Comparison of ENCODE assay signal across 13 mouse cellular contexts in the genomic region with DNA sequence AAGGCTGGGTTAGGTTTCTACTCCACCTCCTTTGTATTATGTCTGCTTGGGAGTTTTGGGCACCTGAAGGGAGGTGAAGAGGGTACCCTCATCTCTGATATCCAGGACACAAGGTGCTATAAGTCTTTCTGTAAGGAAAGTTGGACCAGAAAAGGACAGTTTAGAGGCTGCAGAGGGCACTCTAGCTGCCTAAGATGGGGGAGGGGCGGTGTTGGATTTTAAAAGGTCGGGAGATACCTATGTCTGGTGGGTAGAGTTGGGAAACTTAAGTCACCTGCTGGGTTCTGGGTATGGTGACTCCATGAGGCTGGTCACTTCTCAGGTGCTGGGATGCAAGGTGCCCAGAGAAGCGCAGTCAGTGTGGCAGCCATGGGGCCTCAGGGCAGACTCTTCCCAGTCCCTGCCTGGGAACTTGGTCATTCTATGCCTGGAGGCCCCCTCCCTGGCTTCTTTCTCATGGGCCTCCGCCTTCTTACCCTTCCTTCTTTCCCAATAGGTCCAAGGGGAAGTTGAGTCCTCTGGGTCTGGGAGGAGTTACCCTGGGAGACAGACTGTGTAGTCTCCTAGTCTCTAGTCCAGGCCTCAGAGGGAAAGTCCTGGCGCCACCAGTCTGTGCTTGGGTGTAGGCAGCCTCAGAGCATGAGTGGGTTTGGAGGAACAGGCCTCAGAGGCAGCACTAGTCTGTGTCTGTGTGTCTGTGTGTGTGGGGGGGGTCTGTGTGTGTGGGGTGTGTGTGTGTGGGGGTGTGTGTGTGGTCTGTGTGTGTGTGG. TPM values are rescaled to one million over a fixed set of nuclear protein-coding genes. Genes with fewer than 3 reads are reported as not detected.
A peak's percentile ranks its signal among the peaks of the same experiment; 100 is the strongest.
DNase-seq lines count a peak whose midpoint lies in the region; ATAC-seq and TF ChIP-seq lines count a peak whose summit lies in the region.
"Had no signal": no experiment of that assay in that cellular context is flagged by ENCODE, and none has a peak within 500 bp of the region (broad histone marks: within the 10 kb centered on the region; RNA-seq: fewer than 3 reads in every experiment).

No protein-coding gene starts in this region.

- H3K4me3 ChIP-seq in lung, adult 2 months (replicated peaks; ENCODE audit: extremely low read depth, low read depth, low read length), result peak overlapping the region; percentile 20
- H3K4me3 ChIP-seq in macrophage (ENCODE audit: inconsistent target), result 0 out of 2 replicates have a peak overlapping the region, but pooled peaks have one; percentile 2
- H3K4me3 ChIP-seq: kidney, embryonic 15.5 days had no signal

- H3K36me3 ChIP-seq in macrophage (ENCODE audit: inconsistent target), result no peaks in the 10 kb centered on the region
- H3K36me3 ChIP-seq: kidney, embryonic 15.5 days had no signal

- ATAC-seq in erythroid progenitor cell, adult 5-6 weeks (replicated peaks; ENCODE audit: low FRiP score, poor library complexity, severe bottlenecking), result 0 out of 2 replicates have a peak, but pooled peaks have one; percentile 13
- ATAC-seq: forebrain, embryonic 16.5 days had no signal

- H3K79me2 ChIP-seq in macrophage (ENCODE audit: inconsistent target), result no peaks in the 10 kb centered on the region

- no peaks in the 10 kb centered on the region for H3K4me1 ChIP-seq in lung, adult 2 months (ENCODE audit: control insufficient read depth, insufficient read depth, low read length)
- H3K4me1 ChIP-seq: kidney, embryonic 15.5 days had no signal

- WGBS in lung, adult 2 months, result 82% methylated on average over 5 of the region's 5 CpGs
- 63% methylated on average over 5 of the region's 5 CpGs for WGBS in macrophage (ENCODE audit: missing documents)

- TF ChIP-seq POLR2A in lung, adult 2 months (IDR thresholded peaks at IDR 0.05; ENCODE audit: borderline replicate concordance, extremely low read depth, low read depth, low read length), result no peak

- DNase-seq in lung, adult 2 months, result no peak
- DNase-seq in lung, postnatal 36 days, result no peak
- DNase-seq in thymus, postnatal 36 days, result peak; percentile 47 to 60
- no peak for DNase-seq in left cerebral cortex, adult 18-20 months (ENCODE audit: low spot score in 2 of 2)
- no peak for DNase-seq in urinary bladder, adult 18-20 months (ENCODE audit: low spot score in 2 of 2)
- DNase-seq: adrenal gland, postnatal 10 days; gastrocnemius, postnatal 25 days; heart, postnatal 10 days; right cerebral cortex, postnatal 14 days had no signal

- H3K27ac ChIP-seq in macrophage, result no peak overlapping the region
- H3K27ac ChIP-seq: kidney, embryonic 15.5 days had no signal

- no peak for TF ChIP-seq CTCF in lung, adult 2 months (IDR thresholded peaks at IDR 0.05; ENCODE audit: insufficient read depth, low read length)

RNA-seq across cellular contexts. Expression of a gene that starts 0.9 kb away (rescaled TPM):
- 28.2 and 36.9 TPM in 2 replicates for polyA plus RNA-seq in lung, adult 2 months (2012; rRNA removed)
- 14.3 and 18.7 TPM in 2 replicates for total RNA-seq in erythroid progenitor cell, adult 5-6 weeks (2015; ENCODE audit: low replicate concordance)
- 2.1 and 3.9 TPM in 2 replicates for total RNA-seq in erythroid progenitor cell, adult 5-6 weeks (2017; ENCODE audit: low replicate concordance)
- total RNA-seq in macrophage (2018; cell fraction: chromatin; rRNA removed), result 1,000 to 10,000 TPM in 1 of 26 experiments, 100 to 1,000 TPM in 9, 10 to 100 TPM in 10, 1 to 10 TPM in 6; 3.3 to 1,078 (median 68.2) TPM
- total RNA-seq in macrophage (2018; cell fraction: cytosol; rRNA removed), result 100 to 1,000 TPM in 4 of 26 experiments, 10 to 100 TPM in 10, 1 to 10 TPM in 12; 3.5 to 139 (median 22.0) TPM
- total RNA-seq in macrophage (2018; cell fraction: nucleus; rRNA removed), result 100 to 1,000 TPM in 12 of 26 experiments, 10 to 100 TPM in 13, 1 to 10 TPM in 1; 8.1 to 442 (median 79.9) TPM
- 5.5 to 18.7 TPM (median 12.0 TPM) in 3 replicates for polyA plus RNA-seq in macrophage (2018)
- under 1 TPM; 0.42 to 0.86 TPM for total RNA-seq in left cerebral cortex, adult 18-20 months (2021)

RNA-seq across cellular contexts. Expression of a gene that starts 23.1 kb away (rescaled TPM):
- polyA plus RNA-seq in lung, adult 2 months (2012; rRNA removed), result 15.4 and 16.2 TPM in 2 replicates
- 16.8 and 18.0 TPM in 2 replicates for total RNA-seq in erythroid progenitor cell, adult 5-6 weeks (2015; ENCODE audit: low replicate concordance)
- 25.8 and 29.0 TPM in 2 replicates for total RNA-seq in erythroid progenitor cell, adult 5-6 weeks (2017; ENCODE audit: low replicate concordance)
- 10 to 100 TPM in 15 of 26 experiments, 1 to 10 TPM in 11; 1.8 to 76.5 (median 14.2) TPM for total RNA-seq in macrophage (2018; cell fraction: chromatin; rRNA removed)
- total RNA-seq in macrophage (2018; cell fraction: cytosol; rRNA removed), result 100 to 1,000 TPM in 1 of 26 experiments, 10 to 100 TPM in 25; 13.6 to 109 (median 45.9) TPM
- 100 to 1,000 TPM in 1 of 26 experiments, 10 to 100 TPM in 22, 1 to 10 TPM in 3; 5.1 to 115 (median 32.6) TPM for total RNA-seq in macrophage (2018; cell fraction: nucleus; rRNA removed)
- polyA plus RNA-seq in macrophage (2018), result 19.7 to 40.4 TPM (median 38.9 TPM) in 3 replicates
- total RNA-seq in left cerebral cortex, adult 18-20 months (2021), result 10 to 100 TPM; 33.4 to 35.8 TPM

RNA-seq across cellular contexts. Expression of a gene that starts 36.5 kb away (rescaled TPM):
- polyA plus RNA-seq in lung, adult 2 months (2012; rRNA removed), result 17.6 and 17.9 TPM in 2 replicates
- 12.2 and 21.6 TPM in 2 replicates for total RNA-seq in erythroid progenitor cell, adult 5-6 weeks (2015; ENCODE audit: low replicate concordance)
- 6.2 and 11.1 TPM in 2 replicates for total RNA-seq in erythroid progenitor cell, adult 5-6 weeks (2017; ENCODE audit: low replicate concordance)
- total RNA-seq in macrophage (2018; cell fraction: chromatin; rRNA removed), result 1 to 10 TPM in 5 of 26 experiments, not detected in 21; 1.4 to 4.0 (median 1.5) TPM
- 10 to 100 TPM; 15.8 to 36.1 (median 24.0) TPM for total RNA-seq in macrophage (2018; cell fraction: cytosol; rRNA removed)
- 1 to 10 TPM; 1.1 to 9.8 (median 3.8) TPM for total RNA-seq in macrophage (2018; cell fraction: nucleus; rRNA removed)
- polyA plus RNA-seq in macrophage (2018), result 15.9 to 45.9 TPM (median 27.1 TPM) in 3 replicates
- 10 to 100 TPM; 20.8 to 23.2 TPM for total RNA-seq in left cerebral cortex, adult 18-20 months (2021)

RNA-seq across cellular contexts. Expression of a gene that starts 48.4 kb away (rescaled TPM):
- polyA plus RNA-seq in lung, adult 2 months (2012; rRNA removed), result 31.7 and 35.5 TPM in 2 replicates
- 0.72 TPM in 1 of 2 replicates, not detected in the other for total RNA-seq in erythroid progenitor cell, adult 5-6 weeks (2015; ENCODE audit: low replicate concordance)
- 0.39 and 1.3 TPM in 2 replicates for total RNA-seq in erythroid progenitor cell, adult 5-6 weeks (2017; ENCODE audit: low replicate concordance)
- total RNA-seq in macrophage (2018; cell fraction: chromatin; rRNA removed), result 10 to 100 TPM in 14 of 26 experiments, 1 to 10 TPM in 12; 2.5 to 20.3 (median 10.6) TPM
- total RNA-seq in macrophage (2018; cell fraction: cytosol; rRNA removed), result 10 to 100 TPM in 20 of 26 experiments, 1 to 10 TPM in 6; 6.4 to 17.6 (median 14.2) TPM
- 10 to 100 TPM in 15 of 26 experiments, 1 to 10 TPM in 11; 3.9 to 25.8 (median 12.4) TPM for total RNA-seq in macrophage (2018; cell fraction: nucleus; rRNA removed)
- polyA plus RNA-seq in macrophage (2018), result 11.5 to 14.2 TPM (median 12.0 TPM) in 3 replicates
- 10 to 100 TPM; 13.7 to 14.5 TPM for total RNA-seq in left cerebral cortex, adult 18-20 months (2021)

RNA-seq across cellular contexts. Expression of a gene that starts 52.9 kb away (rescaled TPM):
- 57.4 and 82.8 TPM in 2 replicates for polyA plus RNA-seq in lung, adult 2 months (2012; rRNA removed)
- 4.0 TPM in 1 of 2 replicates, not detected in the other for total RNA-seq in erythroid progenitor cell, adult 5-6 weeks (2015; ENCODE audit: low replicate concordance)
- total RNA-seq in erythroid progenitor cell, adult 5-6 weeks (2017; ENCODE audit: low replicate concordance), result 0.26 TPM in 1 of 2 replicates, not detected in the other
- 10 to 100 TPM in 24 of 26 experiments, 1 to 10 TPM in 2; 4.1 to 36.9 (median 18.8) TPM for total RNA-seq in macrophage (2018; cell fraction: chromatin; rRNA removed)
- total RNA-seq in macrophage (2018; cell fraction: cytosol; rRNA removed), result 1 to 10 TPM; 3.9 to 9.6 (median 6.6) TPM
- total RNA-seq in macrophage (2018; cell fraction: nucleus; rRNA removed), result 10 to 100 TPM in 18 of 26 experiments, 1 to 10 TPM in 8; 6.5 to 27.8 (median 13.3) TPM
- 2.3 to 8.3 TPM (median 8.1 TPM) in 3 replicates for polyA plus RNA-seq in macrophage (2018)
- 10 to 100 TPM; 55.2 to 57.9 TPM for total RNA-seq in left cerebral cortex, adult 18-20 months (2021)

Comparison
In these comparisons a context has a peak if more than half of its experiments do, and no peak if none do; other contexts are left out.
1. DNase-seq: peak in thymus, postnatal 36 days (2 of 2); none in lung, adult 2 months (single experiment), lung, postnatal 36 days (single experiment), left cerebral cortex, adult 18-20 months (0 of 2) and urinary bladder, adult 18-20 months (0 of 2).